Mouse (Mus musculus): ENCODE results near the gene Brat1.

Brat1 gene

DNA sequence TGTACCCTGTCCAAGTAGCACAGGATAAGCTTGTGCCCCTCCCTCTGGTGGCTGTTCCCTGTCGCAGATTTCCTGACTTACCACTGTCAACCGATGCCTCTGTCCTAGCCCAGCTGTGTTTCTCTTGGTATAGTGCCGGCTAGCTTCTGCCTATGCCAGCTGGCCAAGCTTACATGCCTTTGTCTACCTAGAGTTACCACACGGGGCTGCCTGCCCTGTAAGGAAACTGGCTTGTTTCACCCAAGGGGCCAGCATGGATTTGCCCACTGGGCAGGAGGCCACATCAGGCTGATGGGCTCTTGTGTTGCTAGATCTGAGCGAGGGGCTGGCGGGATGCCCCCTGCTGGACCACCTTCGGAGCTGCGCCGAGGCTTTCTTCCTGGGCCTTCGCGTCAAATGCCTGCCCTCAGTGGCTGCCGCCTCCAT, 38.9 kb downstream of the Brat1 start:
- no peak for DNase-seq (ENCODE audit: low read depth, low spot score)

DNA sequence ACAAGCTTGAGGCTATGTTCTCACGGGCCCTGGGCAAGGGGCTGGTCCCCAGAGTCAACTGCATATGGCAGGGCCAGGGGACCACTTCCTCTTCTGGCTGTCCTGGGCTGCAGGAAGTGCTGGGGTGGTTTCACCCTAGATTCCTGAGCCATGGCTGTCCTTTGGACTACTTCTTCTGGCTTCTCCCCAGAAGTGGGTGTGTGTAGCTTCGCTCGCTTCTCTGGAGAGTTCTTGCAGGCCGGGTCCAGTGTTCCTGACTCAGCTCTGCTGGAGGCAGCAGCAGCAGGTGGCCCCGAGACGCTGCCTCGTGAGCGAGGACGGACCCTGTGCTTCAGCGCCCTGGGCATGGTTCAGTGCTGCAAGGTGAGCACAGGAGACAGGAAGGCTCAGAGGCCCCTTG, 43.6 kb downstream of the Brat1 start:
- DNase-seq (ENCODE audit: low read depth, low spot score): no peak

- DNase-seq (ENCODE audit: low read depth, low spot score): peak; percentile 67
Observed at GRCm38 (mm10) chr5:140749062-140749875, 44.5 kb downstream of the Brat1 start.

DNA sequence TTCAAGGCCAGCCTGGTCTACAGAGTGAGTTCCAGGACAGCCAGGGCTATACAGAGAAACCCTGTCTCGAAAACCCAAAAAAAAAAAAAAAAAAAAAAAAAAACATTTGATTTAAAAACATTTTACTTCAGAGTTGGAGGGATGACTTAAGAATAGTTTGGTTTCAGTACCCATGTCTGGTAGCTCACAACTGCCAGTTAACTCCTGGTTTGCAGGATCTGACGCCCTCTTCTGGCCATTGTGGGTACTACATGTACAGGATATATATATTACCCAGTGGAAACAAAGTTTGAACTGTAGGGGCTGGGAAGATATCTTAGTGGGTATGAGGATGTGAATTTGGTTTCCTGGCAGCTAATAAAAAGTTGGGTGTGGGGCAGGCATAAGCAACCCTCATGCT, 46.1 kb downstream of the Brat1 start:
- DNase-seq (ENCODE audit: low read depth, low spot score): no peak

- DNase-seq (ENCODE audit: low read depth, low spot score): no peak
Observed at GRCm38 (mm10) chr5:140752041-140752440, 47.2 kb downstream of the Brat1 start.

DNA sequence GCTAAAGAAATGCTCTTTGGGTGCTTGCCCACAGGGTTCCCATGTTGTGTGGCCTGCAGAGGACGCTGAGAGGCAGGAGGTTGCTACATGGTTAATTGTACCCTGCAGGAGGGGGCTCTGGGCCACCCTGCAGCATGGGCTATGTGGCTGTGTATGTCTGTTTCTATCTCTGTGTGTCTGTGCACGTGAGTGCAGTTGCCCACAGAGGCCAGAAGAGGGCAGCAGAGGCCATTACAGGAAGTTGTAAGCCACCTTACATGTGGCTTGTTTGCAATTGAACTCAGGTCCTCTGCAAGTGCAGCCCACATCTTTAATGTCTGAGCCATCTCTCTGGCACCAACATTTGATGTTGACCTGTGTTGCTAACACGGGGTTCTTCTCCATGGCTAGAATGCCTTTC, 47.8 kb downstream of the Brat1 start:
- DNase-seq (ENCODE audit: low read depth, low spot score): no peak

DNA sequence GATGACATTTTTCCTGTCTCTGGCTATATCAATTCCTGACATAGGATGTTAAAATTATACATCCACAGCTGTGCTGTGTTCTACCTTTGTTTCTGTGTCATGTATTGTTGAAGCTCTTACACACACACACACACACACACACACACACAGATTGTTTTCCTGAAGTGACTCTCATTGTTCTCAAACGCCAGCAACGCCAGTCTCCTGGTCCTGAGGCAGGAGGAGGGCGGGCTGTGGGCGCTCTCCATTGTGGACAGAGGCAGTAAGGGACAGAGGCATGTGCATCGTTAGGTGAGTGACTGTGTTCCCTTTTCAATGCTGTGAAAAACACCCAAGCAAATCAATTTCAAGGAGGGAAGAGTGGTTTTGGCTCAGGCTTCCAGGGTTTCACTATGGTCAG, 48.4 kb downstream of the Brat1 start:
- DNase-seq (ENCODE audit: low read depth, low spot score): no peak

GRCm38 (mm10) chr5:140758864-140759263, 54.1 kb downstream of the Brat1 start:
- no peak for DNase-seq (ENCODE audit: low read depth, low spot score)

DNA sequence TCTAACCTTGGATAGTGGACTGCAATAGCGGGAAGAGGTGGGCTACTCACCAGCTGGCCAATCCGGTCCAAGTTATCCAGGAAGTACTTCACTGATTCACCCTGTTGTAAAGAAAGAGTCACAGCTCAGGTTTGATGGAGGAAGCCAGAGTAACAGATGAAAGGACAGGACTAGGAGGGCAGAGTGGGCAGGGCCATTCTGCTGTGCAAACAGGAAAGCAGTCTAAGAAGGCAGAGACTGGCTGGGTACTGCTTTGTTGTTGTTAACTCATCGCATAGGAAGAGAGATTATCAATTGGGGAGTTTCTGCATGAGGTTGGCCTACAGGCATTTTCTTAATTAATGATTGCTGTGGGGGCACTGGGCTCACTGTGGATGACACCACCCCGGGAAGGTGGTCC, 57.7 kb downstream of the Brat1 start:
- DNase-seq (ENCODE audit: low read depth, low spot score): no peak

DNA sequence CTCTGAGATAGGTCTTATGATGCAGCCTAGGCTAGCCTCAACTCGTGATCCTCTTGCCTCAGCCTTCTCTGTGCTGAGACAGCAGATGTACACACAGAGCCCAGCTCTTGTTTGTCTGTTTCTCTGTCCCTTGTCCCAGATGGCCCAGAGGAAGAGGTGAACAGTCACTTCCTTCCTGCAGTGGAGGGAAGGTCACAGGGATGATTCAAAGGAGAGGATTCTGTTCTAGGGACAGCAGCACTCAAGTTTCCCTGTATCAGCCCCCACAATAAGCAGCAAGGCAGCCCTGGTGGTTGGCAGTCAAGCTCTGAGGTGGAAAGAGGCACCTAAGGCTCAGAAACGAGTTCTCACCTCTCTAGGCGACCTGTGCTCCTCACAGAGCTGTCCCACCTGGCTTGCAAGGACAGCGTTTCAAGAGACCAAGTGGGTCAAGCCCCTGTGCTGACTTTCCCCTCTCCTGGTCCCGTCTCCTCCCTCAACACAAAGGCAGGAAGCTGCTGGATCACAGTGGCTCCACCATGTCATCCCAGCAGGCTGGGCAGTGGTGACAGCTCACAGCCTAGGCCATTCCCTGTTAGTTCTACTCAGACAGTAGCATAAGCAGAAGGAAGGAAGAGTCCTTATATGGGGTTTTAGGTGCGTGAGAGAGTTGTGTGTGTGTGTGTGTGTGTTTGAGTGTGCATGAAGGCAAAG, 60.3 kb downstream of the Brat1 start:
- no peak for DNase-seq (ENCODE audit: low read depth, low spot score)

DNA sequence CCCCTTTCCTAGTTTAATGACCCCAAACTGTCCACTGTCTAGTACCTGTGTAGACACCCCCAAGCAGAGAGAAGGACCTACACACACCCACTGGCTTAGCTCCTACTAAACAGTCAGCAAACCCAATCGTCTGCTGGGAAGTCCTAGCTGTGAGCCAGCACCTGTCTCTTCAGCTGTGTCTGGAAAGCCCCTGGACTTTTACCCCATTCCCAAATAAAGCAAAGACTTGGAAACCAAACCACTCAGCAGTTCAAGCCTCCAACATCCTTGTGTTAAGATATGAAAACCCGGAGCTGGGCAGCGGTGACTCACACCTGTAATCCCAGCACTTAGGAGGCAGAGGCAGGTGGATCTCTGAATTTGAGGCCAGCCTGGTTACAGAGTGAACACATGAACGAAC, 61.8 kb downstream of the Brat1 start:
- DNase-seq (ENCODE audit: low read depth, low spot score): no peak

DNA sequence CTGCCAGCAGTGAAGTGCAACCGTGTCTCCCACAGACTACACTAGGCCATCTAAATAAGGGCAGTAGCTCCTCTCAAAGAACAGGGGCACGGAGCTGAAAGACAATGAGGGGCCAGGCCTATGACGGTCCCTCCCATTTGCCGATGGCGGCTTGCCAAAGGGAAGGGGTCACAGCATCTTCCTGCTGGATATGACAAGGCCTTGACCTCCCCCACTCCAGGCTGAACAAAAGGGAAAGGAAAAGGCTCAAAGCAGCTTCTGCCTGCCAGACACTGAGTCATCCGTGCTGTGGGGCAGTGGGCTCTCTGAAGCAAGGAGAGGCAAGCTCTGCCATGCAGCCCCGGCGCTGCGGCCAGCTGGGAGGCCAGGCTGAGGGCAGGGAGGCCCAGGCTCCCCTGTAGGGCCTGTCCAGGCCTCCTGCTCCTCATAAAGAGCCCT, 62.9 kb downstream of the Brat1 start:
- DNase-seq (ENCODE audit: low read depth, low spot score): peak; percentile 30

DNA sequence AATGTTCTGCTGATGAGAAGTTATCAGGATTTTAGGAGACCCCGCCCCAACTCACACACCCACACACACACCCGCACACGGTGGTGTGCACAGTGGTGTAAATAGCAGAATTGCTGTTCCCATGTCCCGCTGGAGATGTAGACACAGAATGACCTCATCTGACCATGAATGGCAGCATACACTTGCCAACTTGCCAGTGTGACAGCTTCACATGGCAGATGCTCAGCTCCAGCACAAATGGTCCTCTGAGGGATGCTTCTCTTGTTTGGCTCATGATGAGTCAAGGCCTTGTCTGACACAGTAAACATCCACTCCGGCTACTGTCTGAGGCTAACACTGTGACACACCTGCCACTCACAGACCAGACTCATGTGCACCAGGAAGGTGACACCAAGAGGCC, 63.5 kb downstream of the Brat1 start:
- no peak for DNase-seq (ENCODE audit: low read depth, low spot score)
